Mouse (Mus musculus) granulocyte monocyte progenitor cell, adult 5-6 weeks (primary cell): ENCODE results near the gene Tenm3. TPM values are rescaled to one million over a fixed set of nuclear protein-coding genes. Genes with fewer than 3 reads are reported as not detected.

Source experiments
- ATAC-seq: replicated peaks from 2 replicates; pipeline ENCODE4 v1.8.0; 2016; ENCODE audit warnings: mild to moderate bottlenecking, moderate TSS enrichment, inconsistent platforms; ENCODE audit not compliant: poor library complexity, severe bottlenecking
- total RNA-seq, 2 experiments: library from RNA; stranded (forward) in 1 of 2; stranded (reverse) in 1 of 2; fragments of 200-712, 200-1000 nt in 1 of 2; fragments of >200 nt in 1 of 2; fragmentation: Nextera tagmentation in 1 of 2; gene quantifications; 2 replicates each; pipeline ENCODE4 v1.2.3; 2014 to 2017

Tenm3 gene
- total RNA-seq, 2 experiments from 2014 or later = not detected

GRCm38 (mm10) chr8:48488809-48489208 lies 354.9 kb downstream of the Tenm3 start:
- no peak for ATAC-seq

GRCm38 (mm10) chr8:48484143-48484542 lies 359.6 kb downstream of the Tenm3 start:
- no peak for ATAC-seq

DNA sequence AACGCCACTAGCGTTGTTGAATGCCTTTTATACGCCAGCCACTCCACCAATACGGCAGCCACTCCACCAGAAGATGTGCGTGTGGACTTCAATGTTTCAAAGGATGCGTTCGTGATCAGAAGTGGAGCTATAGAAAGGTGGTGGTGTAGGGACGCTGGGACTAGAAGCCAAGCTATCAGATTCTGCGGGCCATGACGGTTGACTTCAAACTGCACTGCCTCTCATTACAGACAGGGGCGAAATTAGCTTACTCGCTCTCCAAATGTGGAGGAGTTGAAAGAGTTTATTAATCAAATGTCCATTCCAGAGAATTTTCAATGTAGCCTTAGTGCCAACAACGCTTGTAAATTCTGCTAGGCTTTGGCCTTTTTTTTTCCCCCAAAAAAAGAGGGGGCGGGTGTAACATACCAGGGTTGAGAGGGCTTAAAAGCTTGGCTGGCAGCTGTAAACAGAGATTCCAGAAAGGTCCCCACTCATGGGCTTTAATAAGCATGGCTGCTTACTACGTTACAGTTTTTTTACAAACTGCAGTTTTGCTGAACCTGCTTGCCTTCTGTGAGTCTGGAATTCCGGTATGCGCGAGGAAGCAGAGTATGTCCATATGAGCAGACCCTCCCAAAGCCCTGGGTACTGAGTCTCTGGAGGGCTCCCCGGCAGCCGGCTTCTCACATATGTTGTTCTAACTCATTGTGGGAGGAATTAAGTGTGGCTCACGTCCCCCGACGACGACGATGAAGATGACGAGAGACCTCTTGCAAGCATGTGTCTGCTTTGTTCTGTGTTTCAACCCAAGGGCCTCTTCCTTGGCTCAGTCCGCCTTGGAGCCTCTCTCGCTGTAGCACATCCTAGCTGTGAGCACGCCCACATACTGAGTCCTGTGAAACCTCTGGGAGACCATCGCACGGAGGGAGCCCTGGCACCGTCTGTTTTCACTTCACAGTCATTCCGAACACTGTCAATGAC lies 361.8 kb downstream of the Tenm3 start:
- no peak for ATAC-seq

GRCm38 (mm10) chr8:48477371-48477935 lies 366.3 kb downstream of the Tenm3 start:
- no peak for ATAC-seq

DNA sequence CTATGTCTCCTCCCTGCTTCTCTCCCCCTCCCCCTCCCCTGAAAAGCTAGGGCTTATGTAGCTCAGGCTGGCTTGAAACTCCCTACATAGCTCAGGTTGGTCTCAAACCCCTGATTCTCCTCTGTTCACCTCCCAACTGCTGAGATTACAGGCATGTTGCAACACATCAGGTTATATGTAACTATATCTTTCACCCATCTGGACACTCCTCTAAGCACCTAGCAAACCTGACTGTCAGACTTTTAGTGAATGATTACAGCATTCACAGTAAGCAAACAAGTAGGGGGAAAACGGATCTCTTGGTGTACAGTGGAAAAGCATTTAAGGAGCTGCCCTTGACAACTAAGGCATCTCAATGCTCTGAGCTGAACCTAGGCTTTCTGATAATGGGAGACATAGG lies 366.9 kb downstream of the Tenm3 start:
- ATAC-seq = no peak

GRCm38 (mm10) chr8:48467633-48468032 lies 376.1 kb downstream of the Tenm3 start:
- ATAC-seq = no peak

GRCm38 (mm10) chr8:48458373-48458772 lies 385.4 kb downstream of the Tenm3 start:
- no peak for ATAC-seq

- no peak for ATAC-seq
These were observed 387.2 kb downstream of the Tenm3 start for GRCm38 (mm10) chr8:48456328-48457124.

DNA sequence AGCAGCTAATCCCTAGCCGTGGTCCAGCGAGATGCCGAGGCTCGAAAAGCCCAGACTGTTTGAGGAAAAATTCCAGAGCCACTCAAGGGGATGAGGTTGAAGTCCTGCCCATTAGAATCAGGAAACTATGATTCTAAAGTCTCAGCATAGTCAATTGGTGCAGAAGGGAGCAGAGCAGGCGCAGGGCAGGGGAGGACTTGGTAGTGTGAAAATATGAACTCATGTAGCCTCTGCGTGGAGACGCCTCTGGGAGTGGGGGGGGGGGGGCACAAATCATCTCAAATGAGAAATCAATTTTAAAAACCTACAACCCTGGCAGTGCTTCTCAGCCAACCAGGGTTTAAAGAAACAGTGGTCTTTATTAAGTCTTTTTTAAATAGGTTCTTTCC lies 392.5 kb downstream of the Tenm3 start:
- ATAC-seq = no peak

DNA sequence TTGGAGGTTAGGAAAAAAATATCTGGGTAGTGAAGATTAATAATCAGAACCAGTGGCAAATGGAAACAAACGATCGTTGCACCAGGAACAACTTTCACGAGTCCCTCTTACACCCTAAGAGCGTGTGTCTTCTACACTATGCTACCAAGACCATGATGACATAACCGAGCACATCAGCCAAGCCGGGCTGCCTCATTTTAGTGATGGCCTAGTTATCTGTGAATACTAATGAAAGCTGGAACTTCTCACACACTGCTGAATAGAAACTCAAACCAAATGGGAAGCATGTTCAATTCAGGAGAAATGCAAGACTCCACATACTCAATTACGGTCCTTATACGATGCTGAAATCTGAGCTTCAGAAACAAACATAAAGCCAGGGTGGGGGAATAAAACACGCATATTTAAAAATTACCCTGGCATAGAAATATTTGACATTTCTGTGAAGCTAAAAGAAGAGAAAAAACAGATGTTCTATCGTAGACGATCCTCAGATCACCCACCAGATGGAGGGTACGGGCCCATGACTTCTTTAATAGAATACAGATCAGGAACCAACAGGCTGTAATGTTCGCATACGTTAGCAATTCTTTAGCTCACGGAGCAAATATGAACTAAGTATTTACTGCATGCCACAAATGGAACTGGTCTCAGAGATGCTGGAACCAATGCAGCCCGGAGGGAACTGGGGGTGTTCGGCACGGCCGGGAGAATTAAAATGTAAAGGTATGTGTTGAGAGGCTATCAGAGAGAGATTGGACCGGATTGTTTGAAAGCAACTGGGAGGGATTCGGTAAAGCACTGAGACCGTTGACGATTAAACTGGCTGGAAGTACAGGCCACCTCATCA lies 393.1 kb downstream of the Tenm3 start:
- no peak for ATAC-seq

DNA sequence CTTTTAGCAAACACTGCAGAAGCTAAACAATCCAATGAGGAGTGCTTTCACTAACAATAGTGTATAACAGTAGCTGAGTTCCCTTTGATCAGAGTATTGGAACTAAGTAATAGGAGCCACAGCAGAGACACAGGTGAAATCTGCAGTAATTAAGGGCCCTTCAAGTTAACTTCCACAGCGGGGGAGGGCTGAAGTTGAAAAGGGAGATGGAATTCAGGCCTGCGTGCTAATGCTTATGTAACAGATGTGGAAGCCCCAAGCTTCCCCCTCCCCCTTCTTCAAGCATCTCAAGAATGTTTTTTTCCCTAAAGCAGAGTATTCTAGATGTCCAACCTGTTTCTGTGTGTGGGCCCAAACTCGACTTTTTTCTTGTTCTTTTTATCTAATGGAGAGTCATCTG lies 394.1 kb downstream of the Tenm3 start:
- no peak for ATAC-seq

DNA sequence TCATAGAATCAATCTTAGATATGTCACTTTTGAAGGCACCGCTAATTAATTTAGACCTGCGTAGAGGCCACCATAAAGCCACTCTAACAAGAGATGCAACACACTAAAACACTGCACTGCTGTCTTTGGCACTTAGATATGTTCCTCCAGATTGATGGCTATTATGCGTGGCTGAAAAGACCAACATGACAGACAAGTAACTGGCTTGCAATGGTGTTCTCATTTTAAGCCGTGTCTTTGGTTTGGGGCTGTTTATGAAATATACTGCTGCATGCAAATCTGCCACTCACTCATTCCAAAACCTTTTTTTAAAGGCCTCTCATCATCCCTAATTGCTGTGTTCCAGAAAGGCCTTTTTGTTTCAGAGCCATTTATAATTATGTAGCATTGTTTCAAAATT lies 398.1 kb downstream of the Tenm3 start:
- ATAC-seq = no peak

DNA sequence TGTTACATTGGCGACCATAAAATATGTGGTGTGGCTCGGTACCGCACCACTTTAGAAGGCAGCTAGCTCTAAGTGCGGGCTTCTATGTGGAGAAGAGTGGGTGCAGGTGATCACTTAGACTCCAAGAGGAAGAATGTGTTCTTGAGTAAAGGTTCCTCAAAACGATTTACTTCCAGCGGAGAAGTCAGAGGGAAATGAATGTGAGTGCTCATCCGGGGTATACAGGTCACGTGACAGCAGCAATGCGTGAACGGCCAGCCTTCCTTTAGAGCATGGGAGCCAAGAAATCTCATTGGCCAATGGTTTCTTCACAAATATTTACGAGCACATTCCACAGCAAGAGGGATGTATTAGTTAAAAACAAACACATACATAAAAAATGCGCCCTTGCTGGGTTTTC lies 404.3 kb downstream of the Tenm3 start:
- no peak for ATAC-seq

DNA sequence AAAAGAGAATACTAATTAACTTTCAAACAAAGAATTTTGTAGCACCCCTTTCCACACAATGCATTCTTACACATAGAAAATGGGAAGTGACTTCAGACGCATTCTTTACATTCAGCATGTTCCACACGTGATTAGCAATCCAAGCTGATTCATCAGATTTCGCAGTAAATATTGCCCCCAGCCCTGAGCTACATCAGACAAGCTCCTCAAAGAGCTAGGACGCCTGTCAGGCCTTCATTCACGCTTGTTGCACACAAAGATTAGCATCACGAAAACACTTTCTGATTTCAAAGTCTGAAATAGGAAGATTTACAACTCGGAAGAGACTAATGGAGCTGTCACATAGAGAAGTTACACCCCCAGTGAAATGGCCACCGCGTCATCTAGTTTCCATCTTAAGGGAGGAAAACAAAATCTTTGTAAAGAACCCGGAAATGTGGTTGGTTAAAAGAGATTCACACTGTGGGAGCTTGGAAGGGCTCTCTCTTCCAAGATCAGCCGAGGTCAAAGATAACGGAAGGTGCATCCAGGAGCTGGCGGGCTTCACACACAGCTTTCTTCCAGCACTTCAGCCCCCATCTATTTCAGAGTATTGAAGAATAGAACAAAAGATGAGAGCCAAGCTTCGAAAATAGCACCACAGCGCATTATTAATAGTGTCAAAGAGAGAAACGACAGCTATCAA lies 406.1 kb downstream of the Tenm3 start:
- ATAC-seq = no peak

DNA sequence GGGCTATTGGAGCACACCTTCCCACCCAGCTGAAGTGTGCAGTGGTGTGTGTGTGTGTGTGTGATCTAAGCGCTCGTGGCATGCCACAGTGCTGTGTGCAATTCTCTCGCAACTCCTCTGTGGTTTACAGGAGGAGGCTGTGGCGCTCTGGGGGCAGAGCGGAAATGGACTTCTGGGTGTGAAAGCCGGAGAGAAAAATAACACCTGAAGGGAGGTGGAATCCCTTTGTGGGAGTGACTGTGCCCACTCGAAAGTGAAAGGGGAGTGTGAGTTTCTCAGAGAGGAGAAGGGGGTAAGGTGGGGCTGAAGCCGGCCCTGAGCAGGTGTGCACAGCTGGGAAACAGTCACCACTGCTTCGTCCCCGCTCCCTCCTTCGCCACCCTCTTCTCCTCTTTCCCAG lies 418.6 kb downstream of the Tenm3 start:
- no peak for ATAC-seq

DNA sequence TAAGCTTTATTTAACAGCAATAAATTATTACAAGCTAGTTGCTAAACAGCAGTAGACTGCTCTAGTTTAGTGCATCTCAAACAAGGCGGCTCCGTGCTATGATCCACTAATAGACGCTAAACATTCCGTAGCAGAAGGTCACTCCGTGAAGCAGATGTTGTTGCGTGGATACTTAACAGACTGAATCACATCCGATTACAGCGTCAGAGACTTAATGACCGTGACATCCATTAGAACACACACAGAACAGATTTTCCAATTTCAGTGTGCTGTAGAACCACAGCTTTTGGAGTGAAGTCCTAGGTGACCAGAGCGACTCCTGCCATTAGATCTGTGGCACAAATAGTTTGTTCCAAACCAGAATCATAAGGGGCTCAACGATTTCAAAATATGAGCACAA lies 426.0 kb downstream of the Tenm3 start:
- ATAC-seq = no peak

- ATAC-seq = no peak
These were observed 432.8 kb downstream of the Tenm3 start for GRCm38 (mm10) chr8:48410916-48411315.

GRCm38 (mm10) chr8:48400572-48400972 lies 443.2 kb downstream of the Tenm3 start:
- ATAC-seq = no peak

- no peak for ATAC-seq
These were observed 457.9 kb downstream of the Tenm3 start for GRCm38 (mm10) chr8:48385833-48386232.

DNA sequence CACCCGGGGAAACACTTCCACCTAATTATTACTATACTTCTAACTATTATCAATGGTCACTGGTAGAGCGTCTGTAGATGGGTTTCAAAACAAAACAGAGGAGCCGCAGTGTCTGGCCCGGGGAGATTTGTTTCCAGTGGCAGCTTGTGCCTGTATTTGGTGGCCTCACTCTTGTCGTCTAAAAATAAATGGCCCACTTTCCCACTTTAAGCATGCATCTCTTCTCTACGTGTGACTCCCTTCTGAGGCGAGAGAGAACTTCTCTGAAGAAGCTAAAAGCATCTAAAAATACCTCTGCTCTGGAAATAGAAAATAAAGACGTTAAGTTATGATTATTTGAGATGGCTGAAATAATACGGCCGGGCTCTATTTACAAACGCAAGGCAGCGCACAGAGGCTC lies 463.7 kb downstream of the Tenm3 start:
- ATAC-seq = no peak
